Mouse (Mus musculus) heart, adult 8-10 months (tissue): Measurements from ENCODE around the gene Rps19. TPM values are rescaled to one million over a fixed set of nuclear protein-coding genes. Genes with fewer than 3 reads are reported as not detected.
"Not testable (repeated sequence)": the region's sequence is repeated elsewhere in the genome, so short reads cannot be mapped to it uniquely, and the experiment has no call there.

Experiments used
- DNase-seq: peaks from one replicate; pipeline ENCODE4 v3.0.0; 2022; ENCODE audit warnings: low spot score
- total RNA-seq, 4 experiments: library from RNA; stranded (reverse); gene quantifications; 2 replicates each; pipeline ENCODE4 v1.2.4; 2022

Gene Rps19
- total RNA-seq: 100 to 1,000 TPM; 468 to 567 (median 530) TPM

GRCm38 (mm10) chr7:24883896-24884692, at the start of gene Rps19:
Gene Rps19, plus strand, starts transcription at chr7:24884371.
- DNase-seq: peak; percentile 99

GRCm38 (mm10) chr7:24838732-24839409, 45.3 kb upstream of the Rps19 start:
- DNase-seq: not testable (repeated sequence)

- DNase-seq: no peak
Observed at GRCm38 (mm10) chr7:24839410-24839808, 44.8 kb upstream of the Rps19 start.

- DNase-seq: no peak
Observed at GRCm38 (mm10) chr7:24840331-24840730, 43.8 kb upstream of the Rps19 start.

GRCm38 (mm10) chr7:24841009-24841408, 43.2 kb upstream of the Rps19 start:
- no peak for DNase-seq

- no peak for DNase-seq
Observed at GRCm38 (mm10) chr7:24844144-24844543, 40.0 kb upstream of the Rps19 start.

GRCm38 (mm10) chr7:24845181-24845580, 39.0 kb upstream of the Rps19 start:
- DNase-seq: no peak

GRCm38 (mm10) chr7:24845713-24846112, 38.5 kb upstream of the Rps19 start:
- no peak for DNase-seq

GRCm38 (mm10) chr7:24846576-24846975, 37.6 kb upstream of the Rps19 start:
- not testable (repeated sequence) for DNase-seq

- no peak for DNase-seq
Observed at GRCm38 (mm10) chr7:24850162-24850561, 34.0 kb upstream of the Rps19 start.

- no peak for DNase-seq
Observed at GRCm38 (mm10) chr7:24850899-24851303, 33.3 kb upstream of the Rps19 start.

- DNase-seq: no peak
Observed at GRCm38 (mm10) chr7:24851596-24852325, 32.4 kb upstream of the Rps19 start.

- no peak for DNase-seq
Observed at GRCm38 (mm10) chr7:24852557-24853232, 31.5 kb upstream of the Rps19 start.

GRCm38 (mm10) chr7:24853233-24853563, 31.0 kb upstream of the Rps19 start:
- no peak for DNase-seq

- no peak for DNase-seq
Observed at GRCm38 (mm10) chr7:24853695-24854094, 30.5 kb upstream of the Rps19 start.

- DNase-seq: no peak
Observed at GRCm38 (mm10) chr7:24856460-24857120, 27.6 kb upstream of the Rps19 start.

GRCm38 (mm10) chr7:24859234-24859633, 24.9 kb upstream of the Rps19 start:
- DNase-seq: no peak

GRCm38 (mm10) chr7:24861913-24862312, 22.3 kb upstream of the Rps19 start, which contains the start of gene Gm9844:
Gene Gm9844, plus strand, starts transcription at chr7:24862213.
- DNase-seq: no peak

- no peak for DNase-seq
Observed at GRCm38 (mm10) chr7:24862853-24863252, 21.3 kb upstream of the Rps19 start.

- no peak for DNase-seq
Observed at GRCm38 (mm10) chr7:24864156-24864555, 20.0 kb upstream of the Rps19 start.

- no peak for DNase-seq
Observed at GRCm38 (mm10) chr7:24869080-24869479, 15.1 kb upstream of the Rps19 start.
